Mouse (Mus musculus): ENCODE measurements at regions not wholly inside any gene's neighbourhood (a gene's known extent, or its start where the extent isn't known, plus 50 kb on each side); places are given as distances from the start of the nearest gene placed in this dataset.

DNA sequence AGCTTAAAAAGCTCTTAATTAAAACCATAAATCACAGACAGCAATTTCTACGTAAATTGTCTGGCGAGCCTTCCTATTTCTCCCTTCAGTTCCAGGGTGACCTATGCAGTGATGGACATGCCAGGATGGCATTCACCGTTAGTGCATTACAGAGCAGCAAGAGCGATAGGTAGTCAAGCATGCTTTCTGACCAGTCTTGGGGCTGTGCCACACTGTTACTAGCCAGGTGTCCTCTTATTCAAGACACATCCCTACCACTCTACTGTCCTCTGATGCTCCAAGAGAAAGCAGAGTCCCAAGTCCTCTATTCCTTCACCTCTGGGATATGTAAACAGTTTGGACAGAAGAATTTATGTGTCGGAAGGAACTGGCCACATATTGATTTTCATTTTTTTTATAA lies 194.9 kb upstream of the Ppp2r2d start:
- TF ChIP-seq ZC3H11A (IDR thresholded peaks at IDR 0.05; ENCODE audit: borderline replicate concordance, low read depth, low read length), result no peak
- TF ChIP-seq MAFK (IDR thresholded peaks at IDR 0.05; ENCODE audit: insufficient read depth, low read depth, low read length), result no peak
- TF ChIP-seq CHD2 (IDR thresholded peaks at IDR 0.05; ENCODE audit: low read depth, low read length), result no peak
- no peak for TF ChIP-seq ZNF384 (IDR thresholded peaks at IDR 0.05; ENCODE audit: low read depth, low read length)
- TF ChIP-seq HCFC1 (IDR thresholded peaks at IDR 0.05; ENCODE audit: borderline replicate concordance, insufficient read depth, low read length), result no peak
